Mouse (Mus musculus) large intestine, adult 2 months (tissue): ENCODE data around the gene Dnmt1. TPM values are rescaled to one million over a fixed set of nuclear protein-coding genes. Genes with fewer than 3 reads are reported as not detected.
"Not testable (repeated sequence)": the region's sequence is repeated elsewhere in the genome, so short reads cannot be mapped to it uniquely, and the experiment has no call there.

ENCODE experiments used
- DNase-seq: peaks from one replicate; pipeline ENCODE4 v3.0.0-alpha.2; 2012; ENCODE audit warnings: low read depth, low spot score
- WGBS: fragments of 180-500 bp; shearing (Covaris S2); methylation state at CpG from one replicate; pipeline ENCODE4 v1.1.7; 2018; 5-methylcytosine and 5-hydroxymethylcytosine counted together
- polyA plus RNA-seq: library from polyadenylated mRNA; depleted of rRNA; stranded (reverse); fragments of >200 nt; gene quantifications from 2 replicates; pipeline ENCODE4 v1.2.3, GENCODE M21; 2012; rRNA removed

Gene Dnmt1
- 26.1 and 31.4 TPM in 2 replicates for polyA plus RNA-seq

- 90% methylated on average over 2 of the region's 2 CpGs for WGBS
- DNase-seq = no peak
Measured at GRCm38 (mm10) chr9:20959430-20959938, at the start of gene Dnmt1. TSS of gene Dnmt1 (minus strand) at chr9:20959888.

GRCm38 (mm10) chr9:21008007-21008406, 48.3 kb upstream of the Dnmt1 start:
- no peak for DNase-seq
- 82% methylated on average over 7 of the region's 7 CpGs for WGBS

GRCm38 (mm10) chr9:21007313-21007952, 47.7 kb upstream of the Dnmt1 start:
- 95% methylated on average over 10 of the region's 10 CpGs for WGBS
- no peak for DNase-seq

GRCm38 (mm10) chr9:21002627-21003551, 43.2 kb upstream of the Dnmt1 start, which contains the start of gene Mrpl4:
TSS of gene Mrpl4 (plus strand) at chr9:21002738.
- under 1% methylated on average over 72 of the region's 72 CpGs for WGBS
- DNase-seq = peak; percentile 44

GRCm38 (mm10) chr9:21002270-21002626, 42.6 kb upstream of the Dnmt1 start:
- DNase-seq = no peak
- WGBS = 10% methylated on average over 7 of the region's 7 CpGs

GRCm38 (mm10) chr9:21001651-21002200, 42.0 kb upstream of the Dnmt1 start:
- 44% methylated on average over 6 of the region's 6 CpGs for WGBS
- DNase-seq = no peak

- no peak for DNase-seq
Measured at GRCm38 (mm10) chr9:21000811-21001210, 41.1 kb upstream of the Dnmt1 start.

GRCm38 (mm10) chr9:20998337-20998736, 38.6 kb upstream of the Dnmt1 start:
- not testable (repeated sequence) for DNase-seq
- WGBS = 73% methylated on average over 1 of the region's 1 CpGs

- 86% methylated on average over 8 of the region's 8 CpGs for WGBS
- DNase-seq = no peak
Measured at GRCm38 (mm10) chr9:20997065-20997464, 37.4 kb upstream of the Dnmt1 start.

- no peak for DNase-seq
- 78% methylated on average over 3 of the region's 3 CpGs for WGBS
Measured at GRCm38 (mm10) chr9:20995069-20995468, 35.4 kb upstream of the Dnmt1 start.

- WGBS = 47% methylated on average over 5 of the region's 5 CpGs
- no peak for DNase-seq
Measured at GRCm38 (mm10) chr9:20993165-20993898, 33.6 kb upstream of the Dnmt1 start.

GRCm38 (mm10) chr9:20991587-20991986, 31.9 kb upstream of the Dnmt1 start:
- no peak for DNase-seq
- 89% methylated on average over 4 of the region's 4 CpGs for WGBS

GRCm38 (mm10) chr9:20990861-20991260, 31.2 kb upstream of the Dnmt1 start:
- 13% methylated on average over 10 of the region's 10 CpGs for WGBS
- no peak for DNase-seq

GRCm38 (mm10) chr9:20987953-20988352, 28.3 kb upstream of the Dnmt1 start:
- no peak for DNase-seq
- 35% methylated on average over 7 of the region's 7 CpGs for WGBS

- no peak for DNase-seq
- 67% methylated on average over 15 of the region's 15 CpGs for WGBS
Measured at GRCm38 (mm10) chr9:20986952-20987686, 27.4 kb upstream of the Dnmt1 start.

GRCm38 (mm10) chr9:20983169-20983568, 23.5 kb upstream of the Dnmt1 start:
- 47% methylated on average over 5 of the region's 5 CpGs for WGBS
- DNase-seq = no peak

GRCm38 (mm10) chr9:20982171-20982570, 22.5 kb upstream of the Dnmt1 start:
- no peak for DNase-seq
- WGBS = 83% methylated on average over 3 of the region's 3 CpGs

GRCm38 (mm10) chr9:20979769-20980168, 20.1 kb upstream of the Dnmt1 start:
- WGBS = 77% methylated on average over 7 of the region's 7 CpGs
- DNase-seq = no peak

- WGBS = 67% methylated on average over 5 of the region's 5 CpGs
- DNase-seq = no peak
Measured at GRCm38 (mm10) chr9:20979181-20979580, 19.5 kb upstream of the Dnmt1 start.
